Mouse (Mus musculus) megakaryocyte, embryonic 14.5 days (primary cell): ENCODE measurements around the gene Tdp2. TPM values are rescaled to one million over a fixed set of nuclear protein-coding genes. Genes with fewer than 3 reads are reported as not detected.
A peak's percentile ranks its signal among the peaks of the same experiment; 100 is the strongest.

ENCODE experiments used
- H3K27me3 ChIP-seq: replicated peaks from 2 replicates; pipeline ENCODE3; 2012; ENCODE audit warnings: inconsistent platforms
- H3K36me3 ChIP-seq: replicated peaks from 2 replicates; pipeline ENCODE3; 2012; ENCODE audit warnings: low read length, inconsistent platforms, mixed read lengths
- H3K4me1 ChIP-seq: 2 replicates; pipeline ENCODE4 v1.6.1; 2012; ENCODE audit warnings: inconsistent platforms
- H3K4me3 ChIP-seq: replicated peaks from 2 replicates; pipeline ENCODE3; 2012; ENCODE audit warnings: moderate library complexity, mild to moderate bottlenecking, inconsistent platforms
- H3K9me3 ChIP-seq: 2 replicates; pipeline ENCODE4 v1.6.1; 2012; ENCODE audit warnings: inconsistent platforms
- FLI1 ChIP-seq: IDR thresholded peaks from 2 replicates; pipeline ENCODE4 v1.6.1; 2012; ENCODE audit warnings: low read length, inconsistent platforms, mixed read lengths
- GATA1 ChIP-seq: IDR thresholded peaks from 3 replicates; pipeline ENCODE4 v1.6.1; 2012; ENCODE audit warnings: mixed read lengths, low read length, inconsistent platforms, borderline replicate concordance
- polyA plus RNA-seq: library from polyadenylated mRNA; stranded (reverse); fragments of >175 nt; gene quantifications from 2 replicates; pipeline ENCODE4 v1.2.3, GENCODE M21; 2012; ENCODE audit warnings: low replicate concordance; ENCODE audit not compliant: insufficient read depth

Tdp2 gene
- polyA plus RNA-seq, result 5.8 and 20.5 TPM in 2 replicates

GRCm38 (mm10) chr13:24831353-24832130 lies at the start of gene Tdp2, which contains the start of gene Acot13:
TSS of gene Tdp2 (plus strand) at chr13:24831679.
TSS of gene Acot13 (minus strand) at chr13:24831540.
- Histone ChIP-seq H3K36me3 (peaks cover 11% of the 10 kb centered on the region), H3K4me1 (peaks cover 29% of the 10 kb centered on the region), H3K27me3 (no peaks in the 10 kb centered on the region), H3K9me3 (no peaks in the 10 kb centered on the region), H3K4me3 (peak within 1 kb of the TSS; percentile 99)
- TF ChIP-seq GATA1 (no peak), FLI1 (peak; percentile 19; the same call in 1 of the 2 replicates)

GRCm38 (mm10) chr13:24781916-24782315 lies 49.6 kb upstream of the Tdp2 start:
- Histone ChIP-seq H3K36me3 (no peaks in the 10 kb centered on the region), H3K4me3 (no peak overlapping the region), H3K9me3 (peaks cover 4% of the 10 kb centered on the region; the same call in 1 of the 2 replicates), H3K4me1 (peaks cover 32% of the 10 kb centered on the region), H3K27me3 (peaks cover 40% of the 10 kb centered on the region)
- no peak for TF ChIP-seq FLI1
- no peak for TF ChIP-seq GATA1

GRCm38 (mm10) chr13:24786014-24786490 lies 45.4 kb upstream of the Tdp2 start:
- no peak for TF ChIP-seq GATA1
- TF ChIP-seq FLI1, result no peak
- H3K9me3 ChIP-seq, result peaks cover 4% of the 10 kb centered on the region; the same call in 1 of the 2 replicates
- peaks cover 29% of the 10 kb centered on the region for H3K27me3 ChIP-seq
- H3K4me1 ChIP-seq, result peaks cover 11% of the 10 kb centered on the region
- H3K4me3 ChIP-seq, result peak overlapping the region; percentile 16
- H3K36me3 ChIP-seq, result no peaks in the 10 kb centered on the region

DNA sequence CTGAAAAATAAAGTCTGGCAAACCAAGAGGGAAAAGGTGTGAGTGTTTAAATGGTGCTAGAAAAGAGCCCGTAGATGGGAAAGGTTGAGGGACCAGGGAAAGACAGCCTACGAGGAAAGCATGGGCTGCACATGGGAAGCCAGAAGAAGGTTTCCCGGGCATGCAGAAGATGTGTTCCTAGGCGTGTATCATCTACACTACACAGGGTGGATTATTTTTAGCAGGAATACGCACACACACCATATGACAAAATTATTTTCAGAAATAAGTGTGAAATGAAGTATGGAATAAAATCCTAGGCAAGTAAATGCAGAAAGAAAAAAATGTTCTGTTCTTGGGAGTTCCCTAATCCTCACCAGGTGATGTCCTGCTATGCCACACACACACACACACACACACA lies 44.0 kb upstream of the Tdp2 start:
- H3K36me3 ChIP-seq, result no peaks in the 10 kb centered on the region
- no peak overlapping the region for H3K4me3 ChIP-seq
- peaks cover 4% of the 10 kb centered on the region; the same call in 1 of the 2 replicates for H3K9me3 ChIP-seq
- peaks cover 18% of the 10 kb centered on the region for H3K4me1 ChIP-seq
- peaks cover 21% of the 10 kb centered on the region for H3K27me3 ChIP-seq
- TF ChIP-seq FLI1 (no peak), GATA1 (no peak)

DNA sequence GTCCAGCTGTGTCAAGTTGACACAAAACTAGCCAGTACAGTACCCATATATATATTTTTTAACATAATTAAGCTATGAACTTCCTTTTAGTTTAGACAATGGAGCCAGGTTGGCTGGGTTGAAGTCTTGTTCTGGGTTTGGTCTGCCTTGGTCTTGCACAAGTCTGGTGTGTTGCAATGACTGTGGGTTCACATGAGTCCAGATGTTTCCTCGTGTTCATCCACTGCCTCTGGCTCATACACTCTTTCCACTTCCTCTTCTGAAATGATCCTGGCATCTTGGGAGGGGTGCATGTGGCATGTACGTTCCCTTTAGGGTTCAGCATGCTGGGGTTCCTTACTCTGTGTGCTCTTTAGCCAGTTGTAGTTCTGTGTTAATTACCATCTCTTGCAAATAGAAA lies 40.1 kb upstream of the Tdp2 start:
- H3K4me3 ChIP-seq, result peak overlapping the region; percentile 46
- peaks cover 6% of the 10 kb centered on the region for H3K27me3 ChIP-seq
- no peaks in the 10 kb centered on the region for H3K36me3 ChIP-seq
- TF ChIP-seq GATA1, result no peak
- no peak for TF ChIP-seq FLI1
- H3K4me1 ChIP-seq, result peaks cover 22% of the 10 kb centered on the region
- H3K9me3 ChIP-seq, result no peaks in the 10 kb centered on the region

GRCm38 (mm10) chr13:24792411-24793045 lies 39.0 kb upstream of the Tdp2 start:
- peaks cover 23% of the 10 kb centered on the region for H3K4me1 ChIP-seq
- H3K36me3 ChIP-seq, result no peaks in the 10 kb centered on the region
- H3K4me3 ChIP-seq, result peak overlapping the region; percentile 47
- no peaks in the 10 kb centered on the region for H3K9me3 ChIP-seq
- no peaks in the 10 kb centered on the region for H3K27me3 ChIP-seq
- TF ChIP-seq GATA1 (no peak), FLI1 (no peak)

GRCm38 (mm10) chr13:24798686-24799085 lies 32.8 kb upstream of the Tdp2 start:
- no peaks in the 10 kb centered on the region for H3K27me3 ChIP-seq
- TF ChIP-seq FLI1 (no peak), GATA1 (no peak)
- H3K4me3 ChIP-seq, result no peak overlapping the region
- peaks cover 7% of the 10 kb centered on the region for H3K36me3 ChIP-seq
- H3K4me1 ChIP-seq, result peaks cover 21% of the 10 kb centered on the region
- no peaks in the 10 kb centered on the region for H3K9me3 ChIP-seq

DNA sequence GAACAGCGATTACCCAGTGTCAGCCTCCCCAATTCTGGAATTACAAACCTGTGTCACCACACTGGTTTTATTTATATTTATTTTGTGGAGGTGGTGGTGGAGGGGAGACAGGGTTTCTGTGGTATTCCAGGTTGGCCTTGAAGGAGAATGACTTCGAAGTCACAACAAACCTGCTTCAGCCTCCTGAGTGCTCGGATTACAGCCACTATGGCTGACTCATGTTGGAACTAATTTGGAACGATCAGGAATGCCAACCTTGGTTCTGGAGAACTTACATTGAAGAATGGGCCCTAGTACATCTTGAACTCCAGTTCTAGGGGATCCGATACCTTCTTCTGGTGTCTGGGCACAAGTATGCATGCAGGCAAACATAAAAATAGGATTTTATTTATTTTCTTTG lies 32.1 kb upstream of the Tdp2 start:
- Histone ChIP-seq H3K4me1 (peaks cover 27% of the 10 kb centered on the region), H3K9me3 (no peaks in the 10 kb centered on the region), H3K36me3 (peaks cover 13% of the 10 kb centered on the region), H3K27me3 (no peaks in the 10 kb centered on the region), H3K4me3 (peak overlapping the region; percentile 99)
- TF ChIP-seq GATA1 (no peak), FLI1 (no peak)

DNA sequence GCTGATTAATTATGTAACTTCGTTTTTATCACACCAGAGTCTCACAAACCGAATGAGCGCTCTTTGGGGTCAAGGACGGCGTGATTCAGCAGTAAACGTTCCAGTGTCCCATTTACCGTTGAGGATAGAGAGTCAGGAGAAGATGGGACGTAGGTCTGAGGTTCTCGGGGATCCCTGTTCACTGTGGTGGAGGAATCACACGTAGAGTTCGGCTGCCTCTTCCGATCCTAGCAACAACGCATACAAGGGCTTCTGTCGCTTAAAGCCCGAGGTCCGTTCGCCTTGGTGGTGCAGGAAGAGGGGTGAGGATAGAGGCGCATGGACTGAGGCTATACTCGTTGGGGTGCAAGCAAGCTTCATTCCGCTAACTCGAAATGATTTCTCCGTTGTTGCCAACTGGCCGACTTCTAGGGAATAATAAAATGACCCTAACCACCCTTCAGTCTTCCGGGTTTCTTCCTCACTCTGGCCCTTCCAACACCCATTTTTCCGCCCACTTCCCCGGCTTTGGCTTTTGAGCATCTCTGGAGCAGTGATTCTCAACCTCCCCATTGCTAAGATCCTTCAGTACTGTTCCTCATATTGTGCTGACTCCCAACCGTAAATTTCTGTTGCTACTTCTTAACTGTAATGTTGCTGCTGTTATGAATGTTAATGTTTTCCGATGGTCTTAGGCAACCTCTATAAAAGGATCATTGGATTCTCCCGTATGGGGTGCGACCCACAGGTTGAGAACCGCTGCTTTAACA lies 31.4 kb upstream of the Tdp2 start:
- peaks cover 20% of the 10 kb centered on the region for H3K36me3 ChIP-seq
- TF ChIP-seq GATA1, result no peak
- TF ChIP-seq FLI1, result no peak
- H3K27me3 ChIP-seq, result no peaks in the 10 kb centered on the region
- no peaks in the 10 kb centered on the region for H3K9me3 ChIP-seq
- H3K4me1 ChIP-seq, result peaks cover 33% of the 10 kb centered on the region
- peak overlapping the region; percentile 99 for H3K4me3 ChIP-seq
